Mouse (Mus musculus) small intestine, adult 2 months (tissue): ENCODE data around the gene Cacna1a. TPM values are rescaled to one million over a fixed set of nuclear protein-coding genes. Genes with fewer than 3 reads are reported as not detected.

Experiments used
- H3K27ac ChIP-seq: fragments of 200-500 bp; 2 replicates; pipeline ENCODE4 v1.5.1; 2012; ENCODE audit warnings: low read depth, low read length, control low read depth, inconsistent platforms; ENCODE audit not compliant: insufficient read depth
- H3K27me3 ChIP-seq: fragments of 200-500 bp; 2 replicates; pipeline ENCODE4 v1.6.1; 2012; ENCODE audit warnings: mild to moderate bottlenecking, moderate library complexity, low read length, inconsistent platforms; ENCODE audit not compliant: control insufficient read depth, insufficient read depth
- H3K36me3 ChIP-seq: fragments of 200-500 bp; 2 replicates; pipeline ENCODE4 v1.6.1; 2012; ENCODE audit warnings: mild to moderate bottlenecking, low read length, control low read depth, inconsistent platforms; ENCODE audit not compliant: control insufficient read depth, insufficient read depth
- H3K4me1 ChIP-seq: fragments of 200-500 bp; 2 replicates; pipeline ENCODE4 v1.6.1; 2012; ENCODE audit warnings: low read length, inconsistent platforms, mixed read lengths; ENCODE audit not compliant: control insufficient read depth, insufficient read depth, insufficient read length
- H3K4me3 ChIP-seq: fragments of 200-500 bp; 2 replicates; pipeline ENCODE4 v1.5.1; 2012; ENCODE audit warnings: low read depth, mild to moderate bottlenecking, control low read depth, inconsistent platforms, low read length, moderate library complexity
- CTCF ChIP-seq: fragments of 200-500 bp; IDR thresholded peaks from 2 replicates; pipeline ENCODE4 v1.5.1; 2012; ENCODE audit warnings: low read depth, mild to moderate bottlenecking, control low read depth, inconsistent platforms, low read length, moderate library complexity, mixed read lengths; ENCODE audit not compliant: insufficient replicate concordance, insufficient read length; ENCODE audit errors: extremely low read depth
- POLR2A ChIP-seq: fragments of 200-500 bp; IDR thresholded peaks from 2 replicates; pipeline ENCODE4 v1.6.1; 2012; ENCODE audit warnings: low read depth, mild to moderate bottlenecking, control low read depth, inconsistent platforms, low read length, moderate library complexity
- WGBS: fragments of 180-500 bp; shearing (Covaris S2); methylation state at CpG from one replicate; pipeline ENCODE4 v1.1.7; 2018; 5-methylcytosine and 5-hydroxymethylcytosine counted together
- polyA plus RNA-seq: library from polyadenylated mRNA; depleted of rRNA; stranded (reverse); fragments of >200 nt; gene quantifications from 2 replicates; pipeline ENCODE4 v1.2.3, GENCODE M21; 2012

The Cacna1a gene
- polyA plus RNA-seq, 1 experiment: 23.5 TPM

DNA sequence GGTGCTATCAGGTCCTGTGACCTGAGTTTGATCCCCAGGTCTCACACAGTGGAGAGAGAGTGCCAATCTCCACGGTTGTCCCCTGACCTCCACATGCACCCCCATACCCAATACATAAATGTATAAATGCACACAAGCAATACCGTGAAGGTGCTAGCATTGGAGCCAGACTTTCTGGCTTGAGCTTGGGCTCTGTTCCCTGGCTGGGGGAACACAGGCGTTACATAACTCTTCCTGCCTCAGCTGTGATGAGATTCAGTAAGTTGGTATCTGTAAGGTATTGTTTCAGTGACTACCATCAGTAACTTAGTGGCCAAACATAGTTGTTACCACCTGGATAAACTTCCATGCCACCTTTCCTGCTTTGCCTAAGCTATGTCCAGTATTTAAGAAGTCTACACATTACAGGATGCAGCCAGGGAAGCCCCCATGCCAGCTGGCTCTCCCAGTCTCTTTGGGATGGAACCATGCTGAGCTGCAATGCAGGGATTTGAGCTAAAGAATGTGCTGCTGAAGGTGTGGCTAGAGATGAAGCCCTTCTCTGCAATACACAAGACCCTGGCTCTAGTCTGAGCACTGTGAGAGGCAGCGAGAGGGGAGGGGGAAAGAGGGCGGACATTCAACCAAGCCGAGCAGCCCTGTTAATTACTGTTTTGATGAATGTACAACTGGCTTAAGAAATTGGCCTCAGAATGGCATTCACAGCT is 7.7 kb downstream of the Cacna1a start:
- TF ChIP-seq CTCF: no peak
- TF ChIP-seq POLR2A: no peak
- H3K27me3 ChIP-seq: no peaks in the 10 kb centered on the region
- no peaks in the 10 kb centered on the region for H3K36me3 ChIP-seq
- H3K4me1 ChIP-seq: no peaks in the 10 kb centered on the region
- no peak overlapping the region for H3K4me3 ChIP-seq
- 87% methylated on average over 6 of the region's 6 CpGs for WGBS
- no peak overlapping the region for H3K27ac ChIP-seq

DNA sequence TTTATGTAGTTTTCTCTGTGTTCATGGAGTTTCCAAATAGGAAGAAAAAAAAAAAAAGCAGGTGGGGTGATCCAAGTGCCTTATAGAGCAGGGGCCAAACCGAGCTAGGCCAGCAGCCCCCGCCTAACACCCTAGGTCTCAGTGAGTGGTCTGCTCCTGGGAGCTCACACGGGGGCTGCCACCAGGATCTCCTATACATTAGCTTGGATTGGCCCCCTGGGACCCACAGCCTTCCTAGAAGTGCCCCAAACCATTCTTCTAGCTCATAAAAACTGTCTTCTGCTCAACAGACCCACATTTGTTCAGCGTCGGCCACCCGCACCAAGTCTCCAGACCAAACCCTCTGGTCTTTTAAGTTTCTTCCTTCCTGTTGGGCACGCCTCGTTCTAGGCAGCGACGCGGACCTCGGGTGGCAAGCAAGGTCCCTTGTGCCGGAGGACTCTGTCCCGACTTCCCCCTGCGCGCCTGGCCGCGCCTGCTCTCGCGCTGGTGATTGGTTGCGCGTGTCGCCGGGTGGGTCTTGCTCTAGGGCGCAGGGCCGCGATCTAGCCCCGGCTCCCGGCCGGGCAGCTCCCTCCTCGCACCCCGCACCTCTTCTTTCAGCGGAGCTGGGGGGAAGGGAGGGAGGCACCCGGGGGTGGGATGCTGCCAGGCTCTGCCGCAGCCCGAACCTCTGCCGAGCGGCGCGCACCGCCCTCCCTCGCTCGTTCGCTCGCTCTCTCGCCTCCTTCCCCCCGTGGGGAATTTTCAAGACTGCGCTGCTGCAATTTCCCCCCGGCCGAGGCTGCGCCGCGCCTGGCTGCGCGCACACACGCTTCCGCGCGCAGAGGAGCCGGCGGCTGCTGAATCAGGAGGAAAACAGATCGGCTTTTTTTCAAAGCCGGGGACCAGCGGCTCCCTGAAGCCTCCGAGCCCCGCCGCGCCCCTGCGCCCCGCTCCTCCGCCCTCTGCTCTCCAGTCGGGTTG is 25.9 kb downstream of the Cacna1a start:
- peaks cover 8% of the 10 kb centered on the region; the same call in 1 of the 2 replicates for H3K27me3 ChIP-seq
- 4% methylated on average over 72 of the region's 72 CpGs for WGBS

DNA sequence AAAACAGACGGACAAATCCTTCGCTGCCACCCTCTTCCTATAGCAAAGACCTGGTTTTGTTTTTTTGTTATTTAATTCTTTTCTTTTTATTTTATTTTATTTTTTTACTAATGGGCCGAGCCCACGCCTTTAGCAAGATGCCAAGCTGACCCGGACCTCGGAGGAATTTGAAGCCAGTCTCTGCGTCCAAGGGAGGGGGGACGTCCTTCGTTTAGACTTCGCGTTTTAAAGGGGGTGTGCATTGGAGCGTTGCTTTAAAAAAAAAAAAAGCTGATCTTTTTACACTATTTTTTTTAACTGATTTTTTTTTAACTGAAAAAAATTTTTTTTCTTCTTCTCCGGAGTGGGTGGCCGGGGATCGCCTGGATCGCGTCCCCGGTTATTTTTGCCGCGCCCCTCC is 26.7 kb downstream of the Cacna1a start:
- Histone ChIP-seq H3K4me1 (peaks cover 2% of the 10 kb centered on the region; the same call in 1 of the 2 replicates), H3K27me3 (peaks cover 8% of the 10 kb centered on the region; the same call in 1 of the 2 replicates), H3K4me3 (peak overlapping the region; percentile 85), H3K36me3 (no peaks in the 10 kb centered on the region), H3K27ac (no peak overlapping the region)
- WGBS: under 1% methylated on average over 19 of the region's 20 CpGs
- TF ChIP-seq POLR2A: no peak
- no peak for TF ChIP-seq CTCF

More for the DNA sequence above, 25.9 kb downstream of the Cacna1a start:
- 0 out of 2 replicates have a peak, but pooled peaks have one; percentile 14 for TF ChIP-seq POLR2A
- no peak for TF ChIP-seq CTCF
- no peaks in the 10 kb centered on the region for H3K36me3 ChIP-seq
- peak overlapping the region; percentile 85 for H3K4me3 ChIP-seq
- peaks cover 2% of the 10 kb centered on the region; the same call in 1 of the 2 replicates for H3K4me1 ChIP-seq
- H3K27ac ChIP-seq: no peak overlapping the region

DNA sequence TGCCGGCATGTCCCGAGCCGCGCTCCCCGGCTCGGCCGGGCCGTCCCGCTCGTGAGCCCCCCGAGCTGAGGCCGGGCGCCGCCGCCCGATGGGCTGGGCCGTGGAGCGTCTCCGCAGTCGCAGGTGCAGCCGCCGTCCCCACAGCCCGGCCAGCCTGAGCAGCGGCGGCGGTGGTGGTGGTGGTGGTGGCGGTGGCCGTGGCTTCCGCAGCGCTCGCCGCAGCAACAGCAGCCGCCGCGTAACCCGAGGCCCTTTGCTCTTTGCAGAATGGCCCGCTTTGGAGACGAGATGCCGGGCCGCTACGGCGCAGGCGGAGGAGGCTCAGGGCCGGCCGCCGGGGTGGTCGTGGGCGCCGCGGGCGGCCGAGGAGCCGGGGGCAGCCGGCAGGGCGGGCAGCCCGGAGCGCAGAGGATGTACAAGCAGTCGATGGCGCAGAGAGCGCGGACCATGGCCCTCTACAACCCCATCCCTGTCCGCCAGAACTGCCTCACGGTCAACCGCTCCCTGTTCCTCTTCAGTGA is 27.2 kb downstream of the Cacna1a start:
- no peaks in the 10 kb centered on the region for H3K36me3 ChIP-seq
- peak overlapping the region; percentile 70 for H3K4me3 ChIP-seq
- peaks cover 2% of the 10 kb centered on the region; the same call in 1 of the 2 replicates for H3K4me1 ChIP-seq
- WGBS: 3% methylated on average over 60 of the region's 64 CpGs
- no peak for TF ChIP-seq POLR2A
- TF ChIP-seq CTCF: no peak
- H3K27ac ChIP-seq: no peak overlapping the region
- peaks cover 8% of the 10 kb centered on the region; the same call in 1 of the 2 replicates for H3K27me3 ChIP-seq

DNA sequence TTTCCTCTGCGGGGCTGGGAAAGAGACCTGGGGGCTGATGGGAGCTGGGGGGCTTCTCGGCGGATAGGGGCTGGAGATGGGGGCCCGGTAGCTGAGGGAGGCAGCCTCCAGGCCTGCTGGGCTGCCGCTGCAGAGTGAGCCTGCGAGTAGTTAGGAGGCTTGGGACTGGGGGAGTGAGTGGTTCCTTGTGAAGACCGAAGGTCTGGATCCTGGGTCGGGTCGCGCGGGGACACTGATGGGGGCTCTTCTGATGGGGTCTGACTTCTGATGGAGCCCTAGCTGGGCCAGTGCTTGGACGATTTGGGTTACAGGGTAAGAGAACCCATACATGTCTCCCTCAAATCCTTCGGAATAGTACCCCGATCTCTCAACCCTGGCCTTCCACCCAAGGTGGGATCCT is 27.8 kb downstream of the Cacna1a start:
- Histone ChIP-seq H3K27me3 (peaks cover 8% of the 10 kb centered on the region; the same call in 1 of the 2 replicates), H3K36me3 (no peaks in the 10 kb centered on the region), H3K27ac (no peak overlapping the region), H3K4me1 (peaks cover 2% of the 10 kb centered on the region; the same call in 1 of the 2 replicates), H3K4me3 (peak overlapping the region; percentile 70; the same call in 1 of the 2 replicates)
- WGBS: 68% methylated on average over 14 of the region's 14 CpGs
- TF ChIP-seq CTCF (no peak), POLR2A (no peak)

DNA sequence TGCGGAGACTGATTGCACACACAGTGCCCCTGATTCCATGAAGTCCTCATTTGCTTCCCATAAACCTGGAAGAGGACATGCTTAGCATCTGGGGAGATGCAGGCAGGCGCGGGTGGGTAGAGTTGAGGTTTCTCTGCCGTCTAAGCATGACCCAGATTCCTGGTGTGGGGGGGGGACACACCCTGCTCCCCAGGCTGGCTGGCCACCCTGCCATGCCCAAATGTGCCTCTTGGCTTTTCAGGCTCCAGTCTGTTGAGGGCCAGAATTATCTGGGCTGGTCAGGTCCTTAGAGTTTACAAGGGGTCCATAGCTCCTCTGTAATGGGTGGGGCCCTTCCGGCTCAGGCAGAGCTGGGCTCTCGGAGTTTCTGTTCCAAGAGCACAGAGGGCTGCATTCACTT is 28.7 kb downstream of the Cacna1a start:
- Histone ChIP-seq H3K4me3 (no peak overlapping the region), H3K27ac (no peak overlapping the region), H3K27me3 (peaks cover 8% of the 10 kb centered on the region; the same call in 1 of the 2 replicates), H3K36me3 (no peaks in the 10 kb centered on the region), H3K4me1 (peaks cover 2% of the 10 kb centered on the region; the same call in 1 of the 2 replicates)
- no peak for TF ChIP-seq POLR2A
- TF ChIP-seq CTCF: no peak
- 88% methylated on average over 6 of the region's 6 CpGs for WGBS
